Mouse (Mus musculus) heart, adult 2 months (tissue): ENCODE measurements around the gene Gtf3c4. TPM values are rescaled to one million over a fixed set of nuclear protein-coding genes. Genes with fewer than 3 reads are reported as not detected.

Experiments
- DNase-seq, 2 experiments: peaks; one replicate each; pipeline ENCODE4 v3.0.0; 2021
- H3K27ac ChIP-seq: fragments of 200-600 bp; 2 replicates; pipeline ENCODE4 v1.8.1; 2022
- H3K27me3 ChIP-seq: fragments of 200-500 bp; 2 replicates; pipeline ENCODE4 v1.6.1; 2012; ENCODE audit warnings: mild to moderate bottlenecking, low read length, inconsistent platforms, mixed read lengths; ENCODE audit not compliant: control insufficient read depth, insufficient read depth
- H3K36me3 ChIP-seq: fragments of 200-500 bp; 2 replicates; pipeline ENCODE4 v1.6.1; 2012; ENCODE audit warnings: low read length, inconsistent platforms; ENCODE audit not compliant: control insufficient read depth, insufficient read depth
- H3K4me1 ChIP-seq: fragments of 200-500 bp; 2 replicates; pipeline ENCODE4 v1.6.1; 2011; ENCODE audit warnings: low read length; ENCODE audit not compliant: control insufficient read depth, insufficient read depth
- H3K4me3 ChIP-seq: fragments of 200-600 bp; 2 replicates; pipeline ENCODE4 v1.8.1; 2022
- H3K79me2 ChIP-seq: fragments of 200-500 bp; replicated peaks from 2 replicates; pipeline ENCODE4 v1.6.1; 2012; ENCODE audit warnings: mild to moderate bottlenecking, inconsistent platforms, low read length, moderate library complexity, mixed read lengths; ENCODE audit not compliant: control insufficient read depth, insufficient read depth
- H3K9ac ChIP-seq: fragments of 200-500 bp; 2 replicates; pipeline ENCODE4 v1.6.1; 2012; ENCODE audit warnings: low read depth, mild to moderate bottlenecking, control low read depth, inconsistent platforms, low read length, mixed read lengths
- CTCF ChIP-seq: fragments of 200-600 bp; IDR thresholded peaks from 2 replicates; pipeline ENCODE4 v1.8.1; 2022; ENCODE audit warnings: antibody characterized with exemption, mild to moderate bottlenecking, moderate library complexity
- EP300 ChIP-seq: fragments of 200-500 bp; IDR thresholded peaks from 2 replicates; pipeline ENCODE4 v1.6.1; 2011; ENCODE audit warnings: low read depth, low read length, control low read depth; ENCODE audit not compliant: insufficient read depth
- POLR2A ChIP-seq: fragments of 200-500 bp; IDR thresholded peaks from 2 replicates; pipeline ENCODE4 v1.6.1; 2011; ENCODE audit warnings: mild to moderate bottlenecking, low read depth, low read length, control low read depth; ENCODE audit not compliant: insufficient read depth
- WGBS: fragments of 180-500 bp; shearing (Covaris S2); methylation state at CpG from one replicate; pipeline ENCODE4 v1.1.7; 2018; 5-methylcytosine and 5-hydroxymethylcytosine counted together
- intact Hi-C: fragments of 180-260 bp; cut with DNase I; formaldehyde crosslinking; loops from one replicate; pipeline ENCODE4 v1.15.1; 2025
- polyA plus RNA-seq: library from polyadenylated mRNA; depleted of rRNA; stranded (reverse); fragments of >200 nt; gene quantifications from 2 replicates; pipeline ENCODE4 v1.2.3, GENCODE M21; 2012; rRNA removed
- total RNA-seq, 2 experiments: library from RNA; stranded (reverse); gene quantifications; 2 replicates each; pipeline ENCODE4 v1.2.3; 2021

Gene Gtf3c4
- total and polyA plus RNA-seq, 3 experiments, result 4.5 to 18.4 (median 16.7) TPM

- Histone ChIP-seq H3K79me2 (no peaks in the 10 kb centered on the region), H3K27ac (no peak overlapping the region), H3K4me1 (no peaks in the 10 kb centered on the region), H3K9ac (no peak overlapping the region), H3K4me3 (no peak overlapping the region), H3K27me3 (no peaks in the 10 kb centered on the region), H3K36me3 (no peaks in the 10 kb centered on the region)
- intact Hi-C loops, result no loop called here
- no peak for DNase-seq
- no peak for TF ChIP-seq POLR2A
- TF ChIP-seq EP300, result no peak
- no peak for TF ChIP-seq CTCF
- WGBS, result 79% methylated on average over 16 of the region's 16 CpGs
Measured at GRCm38 (mm10) chr2:28780001-28780782, 60.0 kb downstream of the Gtf3c4 start.

- H3K27ac ChIP-seq, result no peak overlapping the region
- no peak overlapping the region for H3K9ac ChIP-seq
- intact Hi-C loops, result no loop called here
- no peak overlapping the region for H3K4me3 ChIP-seq
- no peaks in the 10 kb centered on the region for H3K36me3 ChIP-seq
- WGBS, result 64% methylated on average over 2 of the region's 2 CpGs
- no peak for TF ChIP-seq EP300
- no peak for TF ChIP-seq POLR2A
- TF ChIP-seq CTCF, result no peak
- no peaks in the 10 kb centered on the region for H3K79me2 ChIP-seq
- H3K27me3 ChIP-seq, result no peaks in the 10 kb centered on the region
- no peaks in the 10 kb centered on the region for H3K4me1 ChIP-seq
- DNase-seq, result no peak
Measured at GRCm38 (mm10) chr2:28776728-28777127, 63.4 kb downstream of the Gtf3c4 start.

GRCm38 (mm10) chr2:28774073-28774472, 66.1 kb downstream of the Gtf3c4 start:
- no peak overlapping the region for H3K27ac ChIP-seq
- H3K27me3 ChIP-seq, result no peaks in the 10 kb centered on the region; the same call in 1 of the 2 replicates
- WGBS, result 62% methylated on average over 8 of the region's 8 CpGs
- TF ChIP-seq EP300 (no peak), POLR2A (no peak), CTCF (no peak)
- no peaks in the 10 kb centered on the region for H3K79me2 ChIP-seq
- H3K9ac ChIP-seq, result no peak overlapping the region
- intact Hi-C loops, result no loop called here
- peaks cover 3% of the 10 kb centered on the region for H3K4me1 ChIP-seq
- H3K36me3 ChIP-seq, result peaks cover 2% of the 10 kb centered on the region; the same call in 1 of the 2 replicates
- no peak overlapping the region for H3K4me3 ChIP-seq
- no peak for DNase-seq

Other genes starting within 250 kb of the Gtf3c4 start
- not detected for gene Gfi1b, start 218.4 kb downstream of the Gtf3c4 start, total RNA-seq
- 0.12 TPM in 2 replicates for gene Gfi1b, start 218.4 kb downstream of the Gtf3c4 start, polyA plus RNA-seq
- gene Tsc1, start 199.1 kb downstream of the Gtf3c4 start, total RNA-seq, result 10 to 100 TPM; 24.9 to 29.3 TPM
- gene Tsc1, start 199.1 kb downstream of the Gtf3c4 start, polyA plus RNA-seq, result 11.5 and 22.7 TPM in 2 replicates
- not detected for gene Spaca9, start 140.6 kb downstream of the Gtf3c4 start, total RNA-seq
- 0.50 and 1.7 TPM in 2 replicates for gene Spaca9, start 140.6 kb downstream of the Gtf3c4 start, polyA plus RNA-seq
- gene Ak8, start 140.2 kb downstream of the Gtf3c4 start, total RNA-seq, result not detected
- 0.18 and 0.59 TPM in 2 replicates for gene Ak8, start 140.2 kb downstream of the Gtf3c4 start, polyA plus RNA-seq
- 1 to 10 TPM; 4.1 to 4.5 TPM for gene Ddx31, start within 50 bp of the Gtf3c4 start, total RNA-seq
- gene Ddx31, start within 50 bp of the Gtf3c4 start, polyA plus RNA-seq, result 1.5 and 2.0 TPM in 2 replicates
- not detected for gene Barhl1, start 76.3 kb upstream of the Gtf3c4 start, total RNA-seq
- not detected in 2 replicates for gene Barhl1, start 76.3 kb upstream of the Gtf3c4 start, polyA plus RNA-seq
- gene Cfap77, start 214.7 kb upstream of the Gtf3c4 start, total RNA-seq, result not detected
- 0.39 TPM in 1 of 2 replicates, not detected in the other for gene Cfap77, start 214.7 kb upstream of the Gtf3c4 start, polyA plus RNA-seq
- 1 to 10 TPM; 6.1 to 7.0 TPM for gene Ttf1, start 219.9 kb upstream of the Gtf3c4 start, total RNA-seq
- 3.2 and 7.7 TPM in 2 replicates for gene Ttf1, start 219.9 kb upstream of the Gtf3c4 start, polyA plus RNA-seq